Mouse (Mus musculus) neutrophil, adult 5-6 weeks (primary cell): Measurements from ENCODE around the gene Wdsub1. TPM values are rescaled to one million over a fixed set of nuclear protein-coding genes. Genes with fewer than 3 reads are reported as not detected.
A peak's percentile ranks its signal among the peaks of the same experiment; 100 is the strongest.
"Not testable (repeated sequence)": the region's sequence is repeated elsewhere in the genome, so short reads cannot be mapped to it uniquely, and the experiment has no call there.

ENCODE experiments used
- ATAC-seq: fragments of 151-379, 151-347 bp; 2 replicates; pipeline ENCODE4 v1.8.0; 2017; ENCODE audit warnings: mild to moderate bottlenecking, moderate TSS enrichment; ENCODE audit not compliant: insufficient number of reproducible peaks, poor library complexity, low FRiP score, severe bottlenecking; ENCODE audit errors: extremely low read depth
- total RNA-seq: library from RNA; stranded (forward); fragments of 200-1000 nt; gene quantifications from 2 replicates; pipeline ENCODE4 v1.2.3, GENCODE M21; 2017

The Wdsub1 gene
- total RNA-seq = 11.5 and 13.8 TPM in 2 replicates

- ATAC-seq = peak; percentile 90
These were observed at the start of gene Wdsub1 for GRCm38 (mm10) chr2:59881831-59882741. Gene Wdsub1, minus strand, starts transcription at chr2:59882591.

GRCm38 (mm10) chr2:59913610-59914009 lies 31.2 kb upstream of the Wdsub1 start:
- ATAC-seq = no peak

GRCm38 (mm10) chr2:59908048-59908447 lies 25.7 kb upstream of the Wdsub1 start:
- no peak for ATAC-seq

GRCm38 (mm10) chr2:59904007-59904406 lies 21.6 kb upstream of the Wdsub1 start:
- ATAC-seq = no peak

GRCm38 (mm10) chr2:59898666-59899065 lies 16.3 kb upstream of the Wdsub1 start:
- no peak for ATAC-seq

- ATAC-seq = no peak
These were observed 15.7 kb upstream of the Wdsub1 start for GRCm38 (mm10) chr2:59898105-59898504.

- no peak for ATAC-seq
These were observed 14.4 kb upstream of the Wdsub1 start for GRCm38 (mm10) chr2:59896837-59897236.

GRCm38 (mm10) chr2:59896400-59896799 lies 14.0 kb upstream of the Wdsub1 start:
- ATAC-seq = no peak

- no peak for ATAC-seq
These were observed 7.3 kb upstream of the Wdsub1 start for GRCm38 (mm10) chr2:59889699-59890098.

GRCm38 (mm10) chr2:59882742-59883281 lies 421 bp upstream of the Wdsub1 start:
- ATAC-seq = no peak

GRCm38 (mm10) chr2:59881404-59881803 lies 987 bp downstream of the Wdsub1 start:
- no peak for ATAC-seq

- ATAC-seq = no peak
These were observed 4.2 kb downstream of the Wdsub1 start for GRCm38 (mm10) chr2:59878221-59878620.

GRCm38 (mm10) chr2:59877335-59877734 lies 5.1 kb downstream of the Wdsub1 start:
- ATAC-seq = no peak

- ATAC-seq = no peak
These were observed 5.9 kb downstream of the Wdsub1 start for GRCm38 (mm10) chr2:59876482-59876881.

GRCm38 (mm10) chr2:59870526-59870925 lies 11.9 kb downstream of the Wdsub1 start:
- no peak for ATAC-seq

GRCm38 (mm10) chr2:59862618-59863017 lies 19.8 kb downstream of the Wdsub1 start:
- ATAC-seq = no peak

GRCm38 (mm10) chr2:59854363-59854762 lies 28.0 kb downstream of the Wdsub1 start:
- ATAC-seq = no peak

GRCm38 (mm10) chr2:59853543-59853942 lies 28.8 kb downstream of the Wdsub1 start:
- no peak for ATAC-seq

GRCm38 (mm10) chr2:59852916-59853315 lies 29.5 kb downstream of the Wdsub1 start:
- ATAC-seq = no peak

GRCm38 (mm10) chr2:59851885-59852284 lies 30.5 kb downstream of the Wdsub1 start:
- ATAC-seq = not testable (repeated sequence)
